Mouse (Mus musculus): ENCODE results near the gene Mtmr14. TPM values are rescaled to one million over a fixed set of nuclear protein-coding genes. Genes with fewer than 3 reads are reported as not detected.

Gene Mtmr14
- polyA plus RNA-seq (2014; fragmentation: Nextera tagmentation; extraction: Ambion mirVana): 30.6 and 38.3 TPM in 2 replicates

- peak within 1 kb of the TSS; percentile 93 for H3K4me2 ChIP-seq (ENCODE audit: low read depth, low read length)
- peak within 1 kb of the TSS; percentile 48; the same call in 1 of the 2 replicates for H3K27ac ChIP-seq (ENCODE audit: low read depth, low read length)
- H3K4me3 ChIP-seq (ENCODE audit: low read depth, low read length): peak within 1 kb of the TSS; percentile 93
- peak within 1 kb of the TSS; percentile 68 for H3K9ac ChIP-seq (replicated peaks; ENCODE audit: low read depth, low read length)
- 1% methylated on average over 48 of the region's 55 CpGs for WGBS
- peak; percentile 98 for ATAC-seq (ENCODE audit: low read depth)
- H3K4me1 ChIP-seq (ENCODE audit: control insufficient read depth, insufficient read depth, low read length): peaks cover 6% of the 10 kb centered on the region
- no peaks in the 10 kb centered on the region for H3K27me3 ChIP-seq (ENCODE audit: control insufficient read depth, insufficient read depth, low read length)
- H3K9me3 ChIP-seq (ENCODE audit: control insufficient read depth, low read length): no peaks in the 10 kb centered on the region
- H3K36me3 ChIP-seq (ENCODE audit: control insufficient read depth, insufficient read depth, low read length): peaks cover 3% of the 10 kb centered on the region
These were observed at the start of gene Mtmr14 for GRCm38 (mm10) chr6:113237542-113238270. Gene Mtmr14 (plus strand): TSS chr6:113237843.

- Histone ChIP-seq H3K36me3 (ENCODE audit: control insufficient read depth, insufficient read depth, low read length) (no peaks in the 10 kb centered on the region), H3K4me3 (ENCODE audit: low read depth, low read length) (peak overlapping the region; percentile 82), H3K9ac (replicated peaks; ENCODE audit: low read depth, low read length) (peak overlapping the region; percentile 93), H3K4me1 (ENCODE audit: control insufficient read depth, insufficient read depth, low read length) (peaks cover 33% of the 10 kb centered on the region), H3K9me3 (ENCODE audit: control insufficient read depth, low read length) (no peaks in the 10 kb centered on the region), H3K27me3 (ENCODE audit: control insufficient read depth, insufficient read depth, low read length) (no peaks in the 10 kb centered on the region), H3K4me2 (ENCODE audit: low read depth, low read length) (peak overlapping the region; percentile 97), H3K27ac (ENCODE audit: low read depth, low read length) (peak overlapping the region; percentile 34; the same call in 1 of the 2 replicates)
- WGBS: 3% methylated on average over 46 of the region's 46 CpGs
- peak; percentile 64; the same call in 1 of the 2 replicates for ATAC-seq (ENCODE audit: low read depth)
These were observed 43.7 kb upstream of the Mtmr14 start for GRCm38 (mm10) chr6:113193765-113194460.

GRCm38 (mm10) chr6:113194517-113194840 is 43.2 kb upstream of the Mtmr14 start:
- WGBS: 3% methylated on average over 5 of the region's 5 CpGs
- H3K4me3 ChIP-seq (ENCODE audit: low read depth, low read length): peak overlapping the region; percentile 82
- H3K36me3 ChIP-seq (ENCODE audit: control insufficient read depth, insufficient read depth, low read length): no peaks in the 10 kb centered on the region
- ATAC-seq (ENCODE audit: low read depth): peak; percentile 66
- H3K27me3 ChIP-seq (ENCODE audit: control insufficient read depth, insufficient read depth, low read length): no peaks in the 10 kb centered on the region
- peaks cover 33% of the 10 kb centered on the region for H3K4me1 ChIP-seq (ENCODE audit: control insufficient read depth, insufficient read depth, low read length)
- no peak overlapping the region; the same call in 1 of the 2 replicates for H3K27ac ChIP-seq (ENCODE audit: low read depth, low read length)
- peak overlapping the region; percentile 93 for H3K9ac ChIP-seq (replicated peaks; ENCODE audit: low read depth, low read length)
- H3K4me2 ChIP-seq (ENCODE audit: low read depth, low read length): peak overlapping the region; percentile 97
- no peaks in the 10 kb centered on the region for H3K9me3 ChIP-seq (ENCODE audit: control insufficient read depth, low read length)

- peak; percentile 86 for ATAC-seq (ENCODE audit: low read depth)
- Histone ChIP-seq H3K27ac (ENCODE audit: low read depth, low read length) (peak within 1 kb of the TSS; percentile 77), H3K9me3 (ENCODE audit: control insufficient read depth, low read length) (no peaks in the 10 kb centered on the region), H3K4me1 (ENCODE audit: control insufficient read depth, insufficient read depth, low read length) (peaks cover 33% of the 10 kb centered on the region), H3K9ac (replicated peaks; ENCODE audit: low read depth, low read length) (peak within 1 kb of the TSS; percentile 93), H3K4me3 (ENCODE audit: low read depth, low read length) (peak within 1 kb of the TSS; percentile 82), H3K27me3 (ENCODE audit: control insufficient read depth, insufficient read depth, low read length) (no peaks in the 10 kb centered on the region), H3K36me3 (ENCODE audit: control insufficient read depth, insufficient read depth, low read length) (no peaks in the 10 kb centered on the region), H3K4me2 (ENCODE audit: low read depth, low read length) (peak within 1 kb of the TSS; percentile 97)
- WGBS: under 1% methylated on average over 45 of the region's 66 CpGs
These were observed 42.6 kb upstream of the Mtmr14 start, which contains the start of gene Lhfpl4 for GRCm38 (mm10) chr6:113194841-113195595. Gene Lhfpl4 (minus strand): TSS chr6:113195384.

- peak overlapping the region; percentile 82 for H3K4me3 ChIP-seq (ENCODE audit: low read depth, low read length)
- peak; percentile 22; the same call in 1 of the 2 replicates for ATAC-seq (ENCODE audit: low read depth)
- WGBS: 8% methylated on average over 9 of the region's 9 CpGs
These were observed 42.0 kb upstream of the Mtmr14 start for GRCm38 (mm10) chr6:113195596-113195992.

GRCm38 (mm10) chr6:113216280-113216679 is 21.4 kb upstream of the Mtmr14 start:
- ATAC-seq (ENCODE audit: low read depth): no peak
- WGBS: 76% methylated on average over 2 of the region's 2 CpGs
- no peaks in the 10 kb centered on the region for H3K36me3 ChIP-seq (ENCODE audit: control insufficient read depth, insufficient read depth, low read length)
- H3K4me1 ChIP-seq (ENCODE audit: control insufficient read depth, insufficient read depth, low read length): no peaks in the 10 kb centered on the region
- no peak overlapping the region for H3K27ac ChIP-seq (ENCODE audit: low read depth, low read length)
- no peak overlapping the region for H3K4me3 ChIP-seq (ENCODE audit: low read depth, low read length)
- H3K9ac ChIP-seq (replicated peaks; ENCODE audit: low read depth, low read length): no peak overlapping the region
- H3K9me3 ChIP-seq (ENCODE audit: control insufficient read depth, low read length): no peaks in the 10 kb centered on the region
- no peaks in the 10 kb centered on the region for H3K27me3 ChIP-seq (ENCODE audit: control insufficient read depth, insufficient read depth, low read length)
- H3K4me2 ChIP-seq (ENCODE audit: low read depth, low read length): no peak overlapping the region

More at GRCm38 (mm10) chr6:113195596-113195992, 42.0 kb upstream of the Mtmr14 start:
- Histone ChIP-seq H3K9me3 (ENCODE audit: control insufficient read depth, low read length) (no peaks in the 10 kb centered on the region), H3K27me3 (ENCODE audit: control insufficient read depth, insufficient read depth, low read length) (no peaks in the 10 kb centered on the region), H3K4me2 (ENCODE audit: low read depth, low read length) (peak overlapping the region; percentile 97), H3K9ac (replicated peaks; ENCODE audit: low read depth, low read length) (peak overlapping the region; percentile 93), H3K36me3 (ENCODE audit: control insufficient read depth, insufficient read depth, low read length) (no peaks in the 10 kb centered on the region), H3K27ac (ENCODE audit: low read depth, low read length) (peak overlapping the region; percentile 77), H3K4me1 (ENCODE audit: control insufficient read depth, insufficient read depth, low read length) (peaks cover 33% of the 10 kb centered on the region)

- Histone ChIP-seq H3K9me3 (ENCODE audit: control insufficient read depth, low read length) (no peaks in the 10 kb centered on the region), H3K4me2 (ENCODE audit: low read depth, low read length) (no peak overlapping the region), H3K4me1 (ENCODE audit: control insufficient read depth, insufficient read depth, low read length) (no peaks in the 10 kb centered on the region), H3K4me3 (ENCODE audit: low read depth, low read length) (no peak overlapping the region), H3K9ac (replicated peaks; ENCODE audit: low read depth, low read length) (no peak overlapping the region), H3K27ac (ENCODE audit: low read depth, low read length) (no peak overlapping the region), H3K36me3 (ENCODE audit: control insufficient read depth, insufficient read depth, low read length) (no peaks in the 10 kb centered on the region), H3K27me3 (ENCODE audit: control insufficient read depth, insufficient read depth, low read length) (no peaks in the 10 kb centered on the region)
- no peak for ATAC-seq (ENCODE audit: low read depth)
- 88% methylated on average over 4 of the region's 4 CpGs for WGBS
These were observed 11.8 kb upstream of the Mtmr14 start for GRCm38 (mm10) chr6:113225798-113226197.

- Histone ChIP-seq H3K9me3 (ENCODE audit: control insufficient read depth, low read length) (no peaks in the 10 kb centered on the region), H3K27me3 (ENCODE audit: control insufficient read depth, insufficient read depth, low read length) (no peaks in the 10 kb centered on the region), H3K9ac (replicated peaks; ENCODE audit: low read depth, low read length) (no peak overlapping the region), H3K4me3 (ENCODE audit: low read depth, low read length) (no peak overlapping the region), H3K4me2 (ENCODE audit: low read depth, low read length) (no peak overlapping the region), H3K36me3 (ENCODE audit: control insufficient read depth, insufficient read depth, low read length) (no peaks in the 10 kb centered on the region), H3K4me1 (ENCODE audit: control insufficient read depth, insufficient read depth, low read length) (no peaks in the 10 kb centered on the region), H3K27ac (ENCODE audit: low read depth, low read length) (no peak overlapping the region)
- no peak for ATAC-seq (ENCODE audit: low read depth)
These were observed 10.9 kb upstream of the Mtmr14 start for GRCm38 (mm10) chr6:113226705-113227104.
